Mouse (Mus musculus) urinary bladder, postnatal 36 days (tissue): Measurements from ENCODE around the gene Elovl6.

Experiments
- DNase-seq, 2 experiments: peaks; one replicate each; pipeline ENCODE4 v3.0.0; 2022; ENCODE audit warnings: low spot score in 2 of 2, mixed read lengths in 1 of 2

The Elovl6 gene

GRCm38 (mm10) chr3:129532180-129532864, at the start of gene Elovl6:
Gene Elovl6 (plus strand): TSS chr3:129532355.
- peak; percentile 52 to 60 for DNase-seq

- DNase-seq: no peak
These were observed 43.4 kb upstream of the Elovl6 start for GRCm38 (mm10) chr3:129488774-129489173.

- DNase-seq: no peak
These were observed 38.0 kb upstream of the Elovl6 start for GRCm38 (mm10) chr3:129494123-129494522.

GRCm38 (mm10) chr3:129494731-129495130, 37.4 kb upstream of the Elovl6 start:
- DNase-seq: no peak

GRCm38 (mm10) chr3:129503781-129504180, 28.4 kb upstream of the Elovl6 start:
- DNase-seq: peak; percentile 28 to 30

- no peak for DNase-seq
These were observed 27.2 kb upstream of the Elovl6 start for GRCm38 (mm10) chr3:129504928-129505327.

- DNase-seq: no peak
These were observed 24.4 kb upstream of the Elovl6 start for GRCm38 (mm10) chr3:129507736-129508135.

GRCm38 (mm10) chr3:129508571-129508970, 23.6 kb upstream of the Elovl6 start:
- no peak for DNase-seq

GRCm38 (mm10) chr3:129509725-129510124, 22.4 kb upstream of the Elovl6 start:
- peak; percentile 69 to 72 for DNase-seq

GRCm38 (mm10) chr3:129515863-129516436, 16.2 kb upstream of the Elovl6 start:
- no peak for DNase-seq

GRCm38 (mm10) chr3:129520499-129520898, 11.7 kb upstream of the Elovl6 start:
- no peak for DNase-seq

GRCm38 (mm10) chr3:129523456-129524143, 8.6 kb upstream of the Elovl6 start:
- no peak for DNase-seq

GRCm38 (mm10) chr3:129527046-129527445, 5.1 kb upstream of the Elovl6 start:
- DNase-seq: no peak

GRCm38 (mm10) chr3:129529311-129529710, 2.8 kb upstream of the Elovl6 start:
- DNase-seq: no peak

GRCm38 (mm10) chr3:129530461-129530860, 1.7 kb upstream of the Elovl6 start:
- DNase-seq: no peak

GRCm38 (mm10) chr3:129532865-129533742, 949 bp downstream of the Elovl6 start:
- peak in 1 of 2 experiments; percentile 45 for DNase-seq

- peak; percentile 60 to 64 for DNase-seq
These were observed 1.8 kb downstream of the Elovl6 start for GRCm38 (mm10) chr3:129533743-129534530.

GRCm38 (mm10) chr3:129535444-129535843, 3.3 kb downstream of the Elovl6 start:
- DNase-seq: no peak

- peak; percentile 68 to 81 for DNase-seq
These were observed 4.0 kb downstream of the Elovl6 start for GRCm38 (mm10) chr3:129536109-129536508.

GRCm38 (mm10) chr3:129537954-129538353, 5.8 kb downstream of the Elovl6 start:
- DNase-seq: no peak

GRCm38 (mm10) chr3:129540882-129541281, 8.7 kb downstream of the Elovl6 start:
- no peak for DNase-seq
